Comparison of ENCODE assay signal across 8 mouse cellular contexts in the genomic region with DNA sequence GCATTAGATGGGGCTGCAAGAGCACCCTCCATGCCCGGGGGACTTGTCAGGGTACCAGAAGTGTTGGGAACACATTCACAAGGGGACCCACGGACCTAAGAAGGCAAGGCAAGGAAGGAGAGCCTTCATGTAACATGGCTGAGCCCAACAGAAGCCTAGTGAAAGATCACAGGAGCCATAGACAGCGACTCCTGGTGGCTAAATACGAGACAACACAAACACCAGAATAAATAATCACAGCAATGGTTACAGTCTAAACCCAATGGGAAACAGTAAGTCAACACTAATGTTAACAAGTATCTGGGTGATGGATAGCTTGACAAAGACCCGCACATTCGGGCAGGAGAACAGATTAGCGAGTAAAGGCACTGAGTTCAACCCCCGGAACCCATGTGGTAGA. TPM values are rescaled to one million over a fixed set of nuclear protein-coding genes. Genes with fewer than 3 reads are reported as not detected.
A peak's percentile ranks its signal among the peaks of the same experiment; 100 is the strongest.
DNase-seq lines count a peak whose midpoint lies in the region; ATAC-seq and TF ChIP-seq lines count a peak whose summit lies in the region.

No protein-coding gene starts in this region.

- ATAC-seq in kidney, postnatal 0 days (replicated peaks; ENCODE audit: low FRiP score, low read depth) = no peak
- no peak for ATAC-seq in limb, embryonic 11.5 days (ENCODE audit: insufficient number of reproducible peaks, low FRiP score, low TSS enrichment, low read depth)
- ATAC-seq in intestine, embryonic 16.5 days = no peak

- no peak overlapping the region for H3K27ac ChIP-seq in kidney, postnatal 0 days
- no peak overlapping the region for H3K27ac ChIP-seq in limb, embryonic 11.5 days (replicated peaks; ENCODE audit: low read depth, low read length)
- no peak overlapping the region for H3K27ac ChIP-seq in intestine, embryonic 16.5 days (ENCODE audit: low read length)

- no peaks in the 10 kb centered on the region for H3K4me1 ChIP-seq in kidney, postnatal 0 days (replicated peaks; ENCODE audit: insufficient read depth, low read length)
- no peaks in the 10 kb centered on the region for H3K4me1 ChIP-seq in limb, embryonic 11.5 days (ENCODE audit: control insufficient read depth, insufficient read depth, low read length)
- no peaks in the 10 kb centered on the region for H3K4me1 ChIP-seq in intestine, embryonic 16.5 days (ENCODE audit: control insufficient read depth, insufficient read depth, low read length)

- H3K9me3 ChIP-seq in kidney, postnatal 0 days (replicated peaks; ENCODE audit: low read length) = no peaks in the 10 kb centered on the region
- no peaks in the 10 kb centered on the region for H3K9me3 ChIP-seq in limb, embryonic 11.5 days (ENCODE audit: control insufficient read depth, low read length)
- H3K9me3 ChIP-seq in intestine, embryonic 16.5 days (ENCODE audit: control insufficient read depth, low read length) = no peaks in the 10 kb centered on the region

- WGBS in kidney, postnatal 0 days = 59% methylated on average over 8 of the region's 8 CpGs
- WGBS in limb, embryonic 11.5 days = 52% methylated on average over 8 of the region's 8 CpGs
- 61% methylated on average over 8 of the region's 8 CpGs for WGBS in intestine, embryonic 16.5 days

- TF ChIP-seq CTCF in kidney, postnatal 0 days (IDR thresholded peaks at IDR 0.05; ENCODE audit: low read depth) = peak; percentile 76

- H3K4me3 ChIP-seq in kidney, postnatal 0 days (replicated peaks; ENCODE audit: low read depth, low read length) = no peak overlapping the region
- H3K4me3 ChIP-seq in limb, embryonic 11.5 days (ENCODE audit: low read depth, low read length) = no peak overlapping the region
- no peak overlapping the region for H3K4me3 ChIP-seq in intestine, embryonic 16.5 days (ENCODE audit: low read length)

- H3K27me3 ChIP-seq in kidney, postnatal 0 days (ENCODE audit: insufficient read depth, low read length) = no peaks in the 10 kb centered on the region
- no peaks in the 10 kb centered on the region for H3K27me3 ChIP-seq in limb, embryonic 11.5 days (ENCODE audit: control insufficient read depth, insufficient read depth, low read length)
- no peaks in the 10 kb centered on the region for H3K27me3 ChIP-seq in intestine, embryonic 16.5 days (replicated peaks; ENCODE audit: control insufficient read depth, insufficient read depth, low read length)

- no peak overlapping the region for H3K4me2 ChIP-seq in kidney, postnatal 0 days (ENCODE audit: low read length)
- H3K4me2 ChIP-seq in limb, embryonic 11.5 days (ENCODE audit: low read depth, severe bottlenecking) = no peak overlapping the region
- no peak overlapping the region for H3K4me2 ChIP-seq in intestine, embryonic 16.5 days (ENCODE audit: low read depth, low read length)

- H3K9ac ChIP-seq in kidney, postnatal 0 days (ENCODE audit: low read depth, low read length) = no peak overlapping the region
- H3K9ac ChIP-seq in limb, embryonic 11.5 days (ENCODE audit: low read length) = no peak overlapping the region
- no peak overlapping the region for H3K9ac ChIP-seq in intestine, embryonic 16.5 days (ENCODE audit: low read depth, low read length)

- H3K36me3 ChIP-seq in kidney, postnatal 0 days (ENCODE audit: insufficient read depth, low read length) = peaks cover 5% of the 10 kb centered on the region; the same call in 1 of the 2 replicates
- H3K36me3 ChIP-seq in limb, embryonic 11.5 days (ENCODE audit: control insufficient read depth, insufficient read depth, low read length) = peaks cover 2% of the 10 kb centered on the region; the same call in 1 of the 2 replicates
- H3K36me3 ChIP-seq in intestine, embryonic 16.5 days (ENCODE audit: control insufficient read depth, insufficient read depth, low read length) = no peaks in the 10 kb centered on the region

- peak; percentile 53 for DNase-seq in kidney, postnatal 0 days (ENCODE audit: low spot score)
- no peak for DNase-seq in kidney, adult 18-20 months
- peak; percentile 60 for DNase-seq in CD4-positive helper T cell, adult 2 months (ENCODE audit: low read depth, low spot score)
- peak; percentile 28 for DNase-seq in R1 (ENCODE audit: low read depth, low spot score)
- peak; percentile 59 for DNase-seq in limb, embryonic 11.5 days (ENCODE audit: low spot score)
- DNase-seq in right cerebral cortex, adult 2 months (ENCODE audit: low spot score in 2 of 2) = no peak
- no peak for DNase-seq in spleen, postnatal 14 days (ENCODE audit: low spot score in 2 of 2)

RNA-seq across cellular contexts. Expression of gene Atf6, which starts 23.2 kb away (rescaled TPM):
- polyA plus RNA-seq in kidney, postnatal 0 days (2015; fragmentation: Nextera tagmentation; extraction: Ambion mirVana) = 8.6 and 8.9 TPM in 2 replicates
- 7.6 and 8.1 TPM in 2 replicates for polyA plus RNA-seq in limb, embryonic 11.5 days (2014; fragmentation: Nextera tagmentation; extraction: Ambion mirVana)
- polyA plus RNA-seq in intestine, embryonic 16.5 days (2015; fragmentation: Nextera tagmentation; extraction: Ambion mirVana) = 8.0 and 8.4 TPM in 2 replicates

RNA-seq across cellular contexts. Expression of gene Gm26620, which starts 40.5 kb away (rescaled TPM):
- 2.0 and 2.1 TPM in 2 replicates for polyA plus RNA-seq in kidney, postnatal 0 days (2015; fragmentation: Nextera tagmentation; extraction: Ambion mirVana)
- polyA plus RNA-seq in limb, embryonic 11.5 days (2014; fragmentation: Nextera tagmentation; extraction: Ambion mirVana) = 0.72 TPM in 1 of 2 replicates, not detected in the other
- polyA plus RNA-seq in intestine, embryonic 16.5 days (2015; fragmentation: Nextera tagmentation; extraction: Ambion mirVana) = 2.1 and 2.4 TPM in 2 replicates

RNA-seq across cellular contexts. Expression of gene Dusp12, which starts 41.0 kb away (rescaled TPM):
- polyA plus RNA-seq in kidney, postnatal 0 days (2015; fragmentation: Nextera tagmentation; extraction: Ambion mirVana) = 32.8 and 34.9 TPM in 2 replicates
- polyA plus RNA-seq in limb, embryonic 11.5 days (2014; fragmentation: Nextera tagmentation; extraction: Ambion mirVana) = 40.8 and 44.9 TPM in 2 replicates
- polyA plus RNA-seq in intestine, embryonic 16.5 days (2015; fragmentation: Nextera tagmentation; extraction: Ambion mirVana) = 84.6 and 89.8 TPM in 2 replicates

Comparison
In these comparisons a context has a peak if more than half of its experiments do, and no peak if none do; other contexts are left out.
1. DNase-seq: peak in kidney, postnatal 0 days (single experiment), CD4-positive helper T cell, adult 2 months (single experiment), R1 (single experiment) and limb, embryonic 11.5 days (single experiment); none in kidney, adult 18-20 months (single experiment), right cerebral cortex, adult 2 months (0 of 2) and spleen, postnatal 14 days (0 of 2).